Mouse (Mus musculus): Measurements from ENCODE around the gene Acsl3.

Gene Acsl3

DNA sequence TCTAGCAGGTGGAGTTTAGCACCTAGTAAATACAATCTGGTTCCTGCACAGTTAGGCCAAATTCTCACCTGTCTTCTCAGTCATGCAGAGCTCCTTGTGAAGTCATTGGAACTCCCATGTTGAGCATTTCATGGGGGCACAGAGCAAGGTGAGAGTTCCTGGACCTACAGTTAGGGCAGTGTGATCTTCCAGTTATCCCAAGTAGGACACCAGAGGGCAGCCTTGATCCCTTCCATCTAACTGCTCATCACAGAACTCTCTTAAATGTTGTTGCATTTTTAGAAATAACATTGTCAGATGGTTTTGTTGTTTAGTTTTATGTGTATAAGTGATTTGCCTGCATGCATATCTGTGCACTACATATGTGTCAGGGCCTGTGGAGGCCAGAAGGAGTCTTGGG lies 29.2 kb downstream of the Acsl3 start:
- peak; percentile 57 for DNase-seq (ENCODE audit: low read depth, low spot score)

DNA sequence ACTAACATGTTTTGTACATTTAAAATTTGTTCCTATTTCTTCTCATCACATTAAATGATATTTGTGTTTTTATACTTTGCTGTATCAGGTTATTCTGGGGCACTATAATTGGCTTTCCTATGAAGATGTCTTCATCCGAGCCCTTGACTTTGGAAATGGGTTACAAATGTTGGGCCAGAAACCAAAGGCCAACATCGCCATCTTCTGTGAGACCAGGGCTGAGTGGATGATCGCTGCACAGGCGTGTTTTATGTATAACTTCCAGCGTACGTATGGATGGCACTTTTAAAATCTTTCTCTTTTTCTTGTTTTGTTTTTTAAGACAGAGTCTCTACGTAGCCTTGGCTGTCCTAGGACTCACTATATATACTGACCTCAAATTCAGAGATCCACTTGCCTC lies 30.5 kb downstream of the Acsl3 start:
- DNase-seq (ENCODE audit: low read depth, low spot score): no peak

DNA sequence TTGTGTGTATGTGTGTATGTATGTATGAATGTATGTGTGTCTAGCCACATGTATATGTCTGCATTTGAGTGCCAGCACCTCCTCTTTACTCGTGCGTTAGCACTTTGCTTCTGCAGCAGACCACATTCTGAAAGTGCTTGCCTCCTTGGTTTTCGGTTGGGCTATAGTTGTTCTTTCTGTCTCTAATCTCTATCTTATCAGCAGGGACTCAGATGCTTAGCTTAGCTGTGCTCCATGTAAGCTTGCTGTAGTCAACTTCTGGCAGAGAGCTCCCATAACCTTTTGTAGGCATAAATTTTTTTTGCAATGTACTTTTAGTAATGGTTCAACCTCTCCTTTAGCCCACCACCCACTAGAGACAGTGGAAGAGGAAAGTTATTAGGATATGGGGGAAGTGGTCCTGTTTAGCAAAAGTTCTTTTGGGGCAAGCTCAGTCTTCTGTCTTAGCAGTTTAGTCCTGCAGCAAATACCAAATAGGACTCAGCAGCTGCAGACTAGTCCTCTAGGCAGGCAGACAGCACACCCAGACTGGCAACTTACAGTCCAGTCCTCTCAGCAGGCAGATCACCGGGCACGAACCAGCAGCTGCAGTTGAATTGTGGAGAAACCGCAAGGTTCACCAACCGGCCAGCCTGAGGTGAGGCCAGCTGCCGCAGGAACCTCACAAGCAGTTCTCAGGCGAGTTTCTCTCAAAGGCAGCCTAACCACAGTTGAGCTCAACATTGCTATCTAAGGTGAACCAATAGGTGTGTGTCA lies 37.1 kb downstream of the Acsl3 start:
- no peak for DNase-seq (ENCODE audit: low read depth, low spot score)

DNA sequence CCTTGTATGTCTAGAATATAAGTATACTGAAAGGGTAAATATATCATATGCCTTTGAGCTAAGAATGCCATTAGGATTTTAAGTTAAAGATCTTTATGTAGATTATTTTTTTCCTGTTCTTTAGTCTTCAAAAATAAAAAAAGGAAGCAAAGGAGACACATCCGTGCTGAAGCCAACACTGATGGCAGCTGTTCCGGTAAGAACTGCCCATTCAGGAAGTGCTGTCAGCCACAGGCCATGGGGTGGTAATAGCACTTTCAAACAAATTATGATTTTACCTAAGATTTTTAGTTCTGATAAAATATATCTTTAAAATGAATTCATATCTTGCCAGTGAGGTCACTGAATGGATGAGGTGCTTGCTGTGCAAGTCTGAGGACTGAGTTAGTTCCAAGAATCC lies 38.7 kb downstream of the Acsl3 start:
- no peak for DNase-seq (ENCODE audit: low read depth, low spot score)

DNA sequence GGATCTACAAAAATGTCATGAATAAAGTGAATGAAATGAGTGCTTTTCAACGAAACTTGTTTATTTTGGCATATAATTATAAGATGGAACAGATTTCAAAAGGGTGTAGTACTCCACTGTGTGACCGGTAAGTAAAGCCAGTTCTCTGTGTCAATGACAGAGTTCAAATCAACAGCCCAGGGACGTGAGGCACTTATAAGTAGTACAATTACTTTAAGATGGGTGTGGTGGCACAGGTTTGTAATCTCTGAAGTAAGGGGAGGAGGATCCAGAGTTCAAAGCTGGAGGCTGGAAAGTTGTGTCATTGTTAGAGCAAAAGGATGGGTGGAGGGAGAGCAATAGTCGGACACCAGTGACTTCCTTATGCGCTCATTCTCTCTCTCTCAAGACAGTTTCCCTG lies 39.3 kb downstream of the Acsl3 start:
- no peak for DNase-seq (ENCODE audit: low read depth, low spot score)

DNA sequence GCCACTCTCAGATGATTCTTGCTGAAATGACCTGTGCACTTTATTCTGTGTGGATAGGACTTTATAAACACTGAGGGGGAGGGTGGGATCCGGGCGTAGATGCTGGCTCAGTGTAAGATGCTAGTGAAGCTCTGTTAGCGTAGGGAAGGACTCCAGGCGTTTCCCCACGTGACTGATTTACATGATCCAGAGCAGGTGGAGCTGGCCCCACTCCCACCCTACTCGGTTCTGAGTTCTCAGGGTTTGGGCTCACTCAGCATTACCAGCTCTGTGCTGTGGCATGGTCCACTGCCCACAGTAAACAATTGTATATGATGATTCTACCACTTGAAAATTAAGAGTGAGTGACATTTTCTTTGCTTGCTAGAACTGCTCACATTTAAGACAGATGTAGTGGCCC lies 40.5 kb downstream of the Acsl3 start:
- no peak for DNase-seq (ENCODE audit: low read depth, low spot score)

DNA sequence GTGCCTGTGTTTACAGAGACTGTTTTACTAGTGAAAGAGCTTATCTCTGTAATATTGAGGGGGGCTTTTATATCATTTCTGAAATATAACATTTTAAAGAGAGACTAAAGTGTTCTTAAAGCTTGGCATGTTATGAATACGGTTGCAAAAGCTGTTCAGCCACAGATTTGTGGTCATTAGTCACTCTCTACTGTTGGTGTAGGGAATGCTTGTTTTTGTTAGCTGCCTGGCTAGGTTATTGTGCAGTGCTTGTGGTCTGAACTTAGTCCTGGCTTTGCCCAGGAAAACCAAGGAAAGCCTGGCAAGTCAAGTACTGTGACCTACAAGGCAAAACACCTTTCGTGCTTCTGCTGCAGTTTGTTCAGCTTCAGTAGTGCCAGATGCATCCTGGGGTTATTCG lies 44.1 kb downstream of the Acsl3 start:
- no peak for DNase-seq (ENCODE audit: low read depth, low spot score)

DNA sequence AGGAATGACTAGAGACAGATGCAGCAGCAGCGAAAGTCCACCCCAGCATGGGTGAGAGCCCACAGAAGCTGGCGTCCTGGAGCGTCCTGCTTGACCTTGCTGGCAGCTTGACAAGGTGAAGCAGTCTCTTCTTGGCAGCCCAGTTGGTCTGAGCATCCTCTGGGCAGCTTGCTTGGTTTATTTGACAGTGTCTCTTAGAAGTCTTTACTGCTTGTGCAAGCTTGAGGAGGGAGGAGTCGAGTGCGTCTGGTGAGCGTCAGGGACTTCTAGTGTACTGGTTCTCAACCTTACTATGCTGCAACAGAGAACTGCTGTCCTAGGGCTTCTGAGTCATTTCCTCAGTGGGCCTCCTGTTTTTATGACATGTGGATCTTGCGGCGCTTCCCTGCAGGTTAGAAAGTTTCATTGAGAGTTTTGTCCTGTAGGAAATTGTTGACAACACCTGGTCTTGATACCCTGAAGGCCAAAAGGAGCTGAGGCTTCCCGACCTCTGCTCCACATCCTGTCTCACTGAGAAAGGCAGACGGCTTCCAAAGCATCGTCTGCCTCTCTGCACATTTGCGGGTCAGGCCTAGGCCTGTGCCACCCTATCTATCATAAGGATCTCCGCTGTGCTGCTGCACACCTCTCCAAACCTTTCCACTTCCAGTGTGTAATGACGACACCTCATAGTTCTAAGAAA lies 44.8 kb downstream of the Acsl3 start:
- DNase-seq (ENCODE audit: low read depth, low spot score): no peak

DNA sequence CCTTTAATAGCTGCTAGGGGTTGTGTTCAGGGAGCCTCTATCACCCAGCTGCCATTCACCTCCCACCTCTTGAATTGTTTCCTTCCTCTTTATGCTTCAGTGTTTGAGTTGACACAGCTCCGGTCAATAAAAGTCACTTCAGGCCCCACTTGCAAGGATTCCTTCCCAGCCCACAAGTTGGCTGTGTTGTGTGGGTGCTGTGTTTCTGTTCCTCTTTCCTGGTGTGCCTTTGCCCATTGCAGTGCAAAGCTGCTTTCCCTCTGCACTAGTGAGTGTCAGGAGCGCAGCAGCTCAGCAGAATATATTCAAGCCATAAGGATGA lies 45.3 kb downstream of the Acsl3 start:
- no peak for DNase-seq (ENCODE audit: low read depth, low spot score)

DNA sequence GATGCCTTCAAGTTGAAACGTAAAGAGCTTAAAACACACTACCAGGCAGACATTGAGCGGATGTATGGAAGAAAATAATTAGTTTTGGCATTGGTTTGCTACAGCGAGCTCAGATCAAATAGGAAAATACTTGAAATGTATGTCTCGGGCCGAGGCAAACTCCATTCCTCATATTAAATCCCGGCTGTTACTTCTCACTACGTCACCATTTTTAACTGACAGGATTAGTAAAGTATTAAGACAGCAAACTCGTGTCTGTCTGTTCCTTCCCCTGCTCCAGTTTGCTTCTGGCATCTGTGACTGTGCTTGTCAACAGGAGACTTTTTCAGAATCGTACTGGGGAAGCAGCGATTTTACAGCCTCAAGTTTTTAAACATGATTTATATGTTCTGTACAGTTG lies 48.7 kb downstream of the Acsl3 start:
- DNase-seq (ENCODE audit: low read depth, low spot score): no peak

DNA sequence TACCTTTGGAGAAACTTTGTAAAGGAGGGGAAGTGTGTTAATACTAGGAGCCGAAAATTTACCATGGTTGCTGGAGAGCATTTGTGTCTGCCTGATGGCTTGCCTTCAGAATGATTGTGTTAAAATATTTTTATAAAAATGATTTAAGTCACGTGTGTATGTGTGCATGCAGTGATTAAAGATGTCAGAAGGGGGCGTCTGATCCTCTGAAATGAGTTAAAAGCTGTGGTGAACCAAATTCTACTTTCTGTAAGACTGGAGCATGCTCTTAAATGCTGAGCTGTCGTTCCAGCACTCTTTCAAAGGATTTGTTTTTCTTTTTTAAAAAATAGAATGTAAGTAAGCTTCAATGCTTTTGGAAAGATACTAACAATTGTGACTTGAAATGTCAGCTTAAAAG lies 49.7 kb downstream of the Acsl3 start:
- peak; percentile 41 for DNase-seq (ENCODE audit: low read depth, low spot score)

DNA sequence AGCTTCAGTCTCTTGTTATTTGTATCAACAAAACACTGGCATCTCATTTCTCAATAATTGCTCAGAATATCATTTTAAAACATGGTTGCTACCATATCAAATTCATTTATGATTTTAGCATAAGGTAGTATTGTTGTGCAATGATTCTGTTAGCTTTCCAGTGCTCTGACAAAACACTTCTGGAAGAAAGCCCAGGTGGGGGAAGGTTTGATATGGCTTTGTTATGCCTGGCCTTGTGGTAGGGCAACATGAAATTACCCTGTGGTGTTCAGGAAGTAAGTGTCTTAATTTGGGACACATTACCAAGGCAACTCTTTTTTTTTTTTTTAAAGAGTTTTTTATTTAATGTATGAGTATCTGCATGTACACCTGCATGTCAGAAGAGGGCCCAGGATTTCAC lies 52.4 kb downstream of the Acsl3 start:
- DNase-seq (ENCODE audit: low read depth, low spot score): no peak

DNA sequence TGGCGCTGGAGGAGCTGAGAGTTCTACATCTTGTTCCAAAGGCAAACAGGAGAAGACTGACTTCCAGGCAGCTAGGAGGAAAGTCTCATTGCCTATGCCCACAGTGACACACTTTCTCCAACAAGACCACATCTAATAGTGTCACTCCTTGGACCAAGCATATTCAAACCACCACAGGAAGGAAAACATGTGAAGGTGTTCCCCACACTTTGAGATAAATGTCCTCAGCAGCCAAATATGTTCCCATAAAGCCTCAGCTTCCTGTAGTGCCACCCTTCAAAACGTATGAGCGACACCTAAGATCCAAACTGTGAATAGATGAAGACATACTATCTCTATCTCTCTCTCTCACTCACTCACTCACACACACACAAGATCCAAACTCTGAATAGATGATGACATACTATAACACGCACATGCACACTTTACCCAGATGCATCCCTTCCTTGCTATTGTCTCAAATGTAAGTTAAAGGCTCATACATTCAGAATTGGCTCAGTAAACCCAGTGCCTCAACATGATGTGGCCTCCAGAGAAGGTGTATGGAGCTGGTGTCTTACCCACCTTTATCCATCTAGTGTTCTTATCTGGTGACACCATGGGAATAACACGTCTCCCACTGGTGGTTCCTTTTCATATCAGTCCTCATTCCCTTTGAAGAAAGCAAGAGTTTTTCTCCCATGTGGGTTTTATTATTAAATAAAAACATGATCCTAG lies 53.1 kb downstream of the Acsl3 start:
- DNase-seq (ENCODE audit: low read depth, low spot score): no peak

DNA sequence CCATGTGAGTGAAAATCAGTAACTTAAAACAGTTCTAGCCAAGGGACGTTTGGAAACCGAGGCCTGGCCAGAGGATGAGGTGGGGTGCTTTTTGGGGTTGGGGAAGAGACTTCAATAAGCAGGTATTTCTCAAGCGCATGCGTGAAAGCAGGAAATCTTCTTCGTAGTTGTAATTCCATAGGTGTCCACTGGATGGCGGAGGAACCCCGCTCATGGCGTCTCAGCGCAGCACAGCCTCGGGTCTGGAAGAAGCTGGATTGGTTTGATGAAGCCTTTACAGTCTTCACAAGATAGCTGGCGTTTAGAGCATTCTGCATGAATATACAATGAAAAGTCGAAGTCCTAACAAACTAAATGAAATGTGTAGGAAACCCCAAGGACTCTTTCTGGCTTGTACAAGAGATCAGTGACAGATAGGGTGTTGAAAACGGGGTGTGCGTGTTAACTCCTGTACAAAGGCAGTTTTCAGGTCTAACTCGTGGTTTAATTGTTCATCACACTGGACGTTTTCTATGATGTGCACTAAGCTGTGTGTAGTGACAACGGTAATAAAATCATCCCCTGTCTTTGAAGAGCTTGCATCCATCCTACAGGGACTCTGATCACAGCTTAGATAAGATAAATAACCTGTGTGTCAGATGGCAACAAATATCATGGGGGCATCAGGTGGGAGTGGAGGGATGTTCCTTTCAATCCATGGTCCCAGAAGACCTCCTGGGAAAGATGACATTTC lies 67.0 kb downstream of the Acsl3 start:
- peak; percentile 90 for DNase-seq (ENCODE audit: low read depth, low spot score)

DNA sequence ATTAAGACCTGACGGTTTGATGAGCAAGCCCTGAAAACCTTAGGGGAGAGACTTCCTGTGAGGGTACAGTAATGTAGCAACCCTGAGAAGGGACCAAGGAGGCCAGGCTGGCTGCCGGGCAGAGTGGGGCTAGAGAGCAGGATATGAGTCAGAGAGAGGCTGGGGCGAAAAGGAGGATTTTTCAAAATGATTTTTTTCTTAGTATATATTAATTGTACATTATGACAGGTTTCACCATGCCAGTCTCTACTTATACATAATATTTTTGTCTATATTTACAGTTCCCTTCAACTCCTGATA lies 67.5 kb downstream of the Acsl3 start:
- no peak for DNase-seq (ENCODE audit: low read depth, low spot score)

DNA sequence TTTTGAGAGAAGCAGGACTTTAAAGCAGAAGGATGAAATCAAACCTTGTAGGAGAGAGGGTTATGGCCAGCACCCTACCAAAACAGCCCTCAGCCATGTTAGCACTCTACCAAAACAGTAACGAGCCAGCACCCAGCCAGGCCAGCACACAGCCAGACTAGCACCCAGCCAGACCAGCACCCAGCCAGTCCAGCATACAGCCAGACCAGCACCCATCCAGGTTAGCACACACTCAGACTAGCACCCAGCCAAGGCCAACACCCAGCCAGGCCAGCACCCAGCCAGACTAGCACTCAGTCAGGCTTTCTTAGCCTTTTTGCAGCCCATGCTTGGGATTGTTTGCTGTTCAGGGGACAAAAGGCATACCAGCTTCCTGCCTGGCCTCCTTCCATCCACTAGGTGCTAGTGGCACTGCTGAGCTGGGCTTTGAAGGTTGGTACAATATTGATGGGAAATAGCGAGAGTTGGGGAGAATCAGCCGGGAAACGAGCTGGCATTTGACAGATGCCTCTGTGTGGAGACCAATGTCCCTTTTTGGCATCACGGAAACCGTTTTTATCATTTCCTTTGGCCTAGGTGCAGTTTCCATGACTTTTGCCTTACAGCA lies 68.1 kb downstream of the Acsl3 start:
- no peak for DNase-seq (ENCODE audit: low read depth, low spot score)

DNA sequence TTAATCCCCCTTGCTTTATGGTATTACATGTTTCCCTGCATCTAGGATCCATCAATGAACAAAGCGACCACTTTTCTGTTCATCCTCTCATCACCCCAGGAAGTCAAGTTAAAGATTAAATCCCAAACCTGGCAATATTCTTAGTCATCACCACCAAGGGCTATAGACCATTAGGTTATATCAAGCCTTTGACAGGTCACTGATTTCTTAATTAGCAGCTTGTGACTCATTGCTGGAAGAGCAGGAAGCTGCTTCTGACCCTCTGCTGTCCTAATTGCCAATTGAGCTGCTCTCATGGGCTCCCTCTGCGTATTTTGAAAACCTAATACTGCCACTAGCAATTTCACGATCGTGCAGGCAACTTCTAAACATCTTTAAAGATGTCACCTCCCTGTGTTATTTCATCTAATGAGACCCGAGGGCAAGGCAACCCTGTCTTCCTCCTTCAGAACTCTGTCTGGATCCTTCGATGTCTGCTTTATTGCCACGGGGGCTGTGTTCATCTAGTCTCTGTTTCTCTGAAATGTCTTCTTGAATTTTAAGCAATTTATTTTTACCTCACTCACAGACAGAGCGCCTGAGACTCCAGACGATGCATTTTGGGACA lies 72.6 kb downstream of the Acsl3 start:
- DNase-seq (ENCODE audit: low read depth, low spot score): no peak

DNA sequence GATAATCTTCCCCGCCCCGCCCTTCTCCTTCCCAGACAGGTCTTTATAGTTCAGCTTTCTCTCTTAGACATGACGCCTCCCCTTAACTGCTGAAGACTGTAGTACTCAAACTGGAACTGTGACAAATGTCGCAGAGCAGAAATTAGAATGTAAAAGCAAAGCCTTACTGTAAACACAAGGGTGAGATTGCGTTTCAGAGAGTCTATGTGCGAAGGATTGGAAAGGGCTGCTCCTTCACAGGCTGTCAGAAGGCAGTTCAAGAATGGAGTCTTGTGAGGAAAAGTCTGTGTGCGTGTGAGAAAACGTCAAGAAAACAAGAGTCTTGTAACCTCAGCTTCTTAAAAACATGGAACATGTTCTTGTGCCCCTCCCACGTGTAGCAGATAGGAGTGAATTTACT lies 74.7 kb downstream of the Acsl3 start:
- DNase-seq (ENCODE audit: low read depth, low spot score): no peak

DNA sequence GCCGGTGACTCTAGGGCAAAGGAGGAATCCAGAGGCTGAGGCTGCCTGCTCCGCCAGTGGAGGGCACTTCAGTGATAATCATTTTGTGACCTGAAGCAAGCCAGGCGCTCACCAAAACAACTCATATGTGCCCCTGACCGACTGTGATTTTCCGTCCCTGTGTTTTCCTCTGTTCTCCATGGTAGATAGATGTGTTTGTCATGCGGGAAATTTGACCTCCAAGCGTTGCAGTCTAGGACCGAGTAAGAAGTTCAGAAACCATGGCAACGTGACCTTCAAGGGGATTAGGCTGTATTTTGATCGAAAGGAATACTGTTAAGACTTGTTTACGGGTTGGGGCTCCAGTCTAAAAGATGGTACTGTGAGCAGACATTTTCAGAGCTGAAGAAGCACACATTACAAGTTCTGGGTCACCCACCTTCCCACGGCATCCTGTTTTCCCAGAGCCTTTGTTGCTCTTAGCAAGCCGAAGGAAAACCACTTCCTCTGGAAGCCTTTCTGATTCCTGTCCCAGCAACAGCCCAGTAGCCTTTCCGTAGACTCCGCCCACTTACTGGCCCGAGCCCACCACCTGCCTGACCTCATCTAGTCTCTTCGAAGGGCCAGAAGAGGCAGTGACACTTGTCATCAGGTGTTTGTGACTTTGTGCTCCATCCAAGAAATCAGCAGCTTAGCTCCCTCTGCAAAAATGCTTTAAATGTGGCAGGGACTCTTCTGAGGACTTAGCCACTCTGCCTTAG lies 76.8 kb downstream of the Acsl3 start:
- no peak for DNase-seq (ENCODE audit: low read depth, low spot score)

DNA sequence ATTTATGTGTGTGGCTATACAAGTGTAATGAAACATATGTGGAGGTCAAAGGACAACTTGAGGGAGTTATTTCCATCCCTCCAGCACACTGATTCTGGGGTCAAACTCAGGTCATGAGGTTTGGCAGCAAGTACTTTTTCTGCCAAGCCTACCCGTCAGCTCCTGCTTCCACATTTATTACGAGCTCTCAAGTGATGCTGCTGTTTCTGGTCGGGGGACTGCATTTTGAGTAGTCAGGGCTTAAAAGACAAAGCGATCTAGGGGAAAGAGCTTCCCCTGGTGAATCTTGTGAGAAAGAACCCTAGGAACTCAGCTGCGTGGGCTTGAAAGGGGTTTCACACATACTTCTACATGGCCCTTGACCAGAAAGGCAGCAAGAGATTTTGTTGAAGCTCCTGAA lies 80.0 kb downstream of the Acsl3 start:
- no peak for DNase-seq (ENCODE audit: low read depth, low spot score)

DNA sequence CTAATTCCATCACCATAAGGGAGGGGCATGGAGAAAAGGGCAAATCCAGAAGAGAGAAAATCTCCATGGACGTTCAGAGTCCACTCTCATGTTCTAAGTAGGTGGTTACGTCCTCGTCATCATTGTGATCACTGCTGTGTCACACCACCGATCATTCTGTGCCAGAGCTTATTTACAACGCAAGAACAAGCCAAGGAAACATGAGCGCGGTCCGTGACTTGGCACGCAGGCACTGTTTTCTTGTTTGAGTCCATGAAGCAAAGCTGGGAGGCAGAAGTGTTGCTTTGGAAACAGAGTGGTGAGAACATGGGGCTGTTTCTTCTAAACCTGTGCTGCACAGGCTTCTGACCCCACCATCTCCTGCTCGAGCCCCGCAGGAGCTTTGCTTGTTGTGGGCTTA lies 83.1 kb downstream of the Acsl3 start:
- DNase-seq (ENCODE audit: low read depth, low spot score): no peak

Measured in ES-CJ7 (cell line).